Mouse (Mus musculus): ENCODE results near the gene Vps13a.

DNA sequence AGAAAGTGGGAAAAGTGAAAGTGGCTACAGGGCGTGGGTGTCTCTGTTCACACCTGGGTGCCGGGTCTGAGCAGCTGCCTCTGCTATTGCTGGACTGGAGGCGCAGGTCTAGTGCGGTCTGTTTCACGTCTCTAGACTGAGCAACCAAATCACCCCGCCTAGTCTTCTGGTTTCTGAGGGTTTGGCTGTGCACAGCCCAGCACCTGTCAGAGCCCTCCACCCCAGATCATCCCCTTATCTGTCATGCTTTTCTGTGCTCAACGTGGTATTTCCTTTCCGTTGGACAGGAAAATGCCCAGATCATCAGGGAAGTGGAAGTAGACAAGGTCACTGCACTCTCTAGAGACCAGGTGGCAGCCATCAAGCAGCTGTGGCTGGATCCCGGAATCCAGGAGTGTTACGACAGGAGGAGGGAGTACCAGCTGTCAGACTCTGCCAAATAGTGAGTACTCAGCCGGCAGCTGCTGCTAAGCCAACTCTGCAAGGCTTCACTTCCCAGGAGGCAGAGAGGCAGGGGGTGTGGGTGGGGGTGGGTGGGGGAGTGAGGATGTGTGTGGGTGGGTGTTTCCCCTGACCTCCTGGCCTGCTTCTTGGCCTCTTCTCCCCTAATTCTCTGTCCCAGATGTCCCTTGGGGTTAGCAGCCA is 182.0 kb downstream of the Vps13a start:
- TF ChIP-seq CTCF (IDR thresholded peaks at IDR 0.05; ENCODE audit: low read depth) (no peak), EP300 (IDR thresholded peaks at IDR 0.05; ENCODE audit: low read depth) (no peak)

All from heart, postnatal 0 days (tissue).